Mouse (Mus musculus) neural tube, embryonic 15.5 days (tissue): ENCODE measurements at regions not wholly inside any gene's neighbourhood (a gene's known extent, or its start where the extent isn't known, plus 50 kb on each side); places are given as distances from the start of the nearest gene placed in this dataset.
"Not testable (repeated sequence)": the region's sequence is repeated elsewhere in the genome, so short reads cannot be mapped to it uniquely, and the experiment has no call there.

ENCODE experiments used
- ATAC-seq: fragments of 200-750 bp; cut with Nextera tagmentation; 2 replicates; pipeline ENCODE4 v1.8.0; 2017; ENCODE audit warnings: mild to moderate bottlenecking, moderate TSS enrichment, moderate library complexity; ENCODE audit not compliant: low FRiP score
- H3K27ac ChIP-seq: fragments of 300-500 bp; sonication (generic); replicated peaks from 2 replicates; pipeline ENCODE4 v1.5.1; 2015; ENCODE audit warnings: mild to moderate bottlenecking, inconsistent platforms
- H3K27me3 ChIP-seq: fragments of 300-500 bp; sonication (generic); replicated peaks from 2 replicates; pipeline ENCODE4 v1.6.1; 2015; ENCODE audit warnings: inconsistent platforms
- H3K36me3 ChIP-seq: fragments of 300-500 bp; sonication (generic); 2 replicates; pipeline ENCODE4 v1.6.1; 2015; ENCODE audit warnings: inconsistent platforms
- H3K4me1 ChIP-seq: fragments of 300-500 bp; sonication (generic); 2 replicates; pipeline ENCODE4 v1.6.1; 2015; ENCODE audit warnings: inconsistent platforms
- H3K4me2 ChIP-seq: fragments of 300-500 bp; sonication (generic); 2 replicates; pipeline ENCODE4 v1.6.1; 2015; ENCODE audit warnings: inconsistent platforms, mild to moderate bottlenecking, moderate library complexity
- H3K4me3 ChIP-seq: fragments of 300-500 bp; sonication (generic); replicated peaks from 2 replicates; pipeline ENCODE4 v1.5.1; 2015; ENCODE audit warnings: mild to moderate bottlenecking, inconsistent platforms
- H3K9ac ChIP-seq: fragments of 300-500 bp; sonication (generic); replicated peaks from 2 replicates; pipeline ENCODE4 v1.6.1; 2015; ENCODE audit warnings: mild to moderate bottlenecking, inconsistent platforms
- H3K9me3 ChIP-seq: fragments of 300-500 bp; sonication (generic); replicated peaks from 2 replicates; pipeline ENCODE4 v1.6.1; 2016; ENCODE audit warnings: inconsistent platforms
- WGBS: fragments of 180-500 bp; shearing (Covaris S2); methylation state at CpG from one replicate; pipeline ENCODE4 v1.1.7; 2015; ENCODE audit warnings: mixed read lengths; 5-methylcytosine and 5-hydroxymethylcytosine counted together

DNA sequence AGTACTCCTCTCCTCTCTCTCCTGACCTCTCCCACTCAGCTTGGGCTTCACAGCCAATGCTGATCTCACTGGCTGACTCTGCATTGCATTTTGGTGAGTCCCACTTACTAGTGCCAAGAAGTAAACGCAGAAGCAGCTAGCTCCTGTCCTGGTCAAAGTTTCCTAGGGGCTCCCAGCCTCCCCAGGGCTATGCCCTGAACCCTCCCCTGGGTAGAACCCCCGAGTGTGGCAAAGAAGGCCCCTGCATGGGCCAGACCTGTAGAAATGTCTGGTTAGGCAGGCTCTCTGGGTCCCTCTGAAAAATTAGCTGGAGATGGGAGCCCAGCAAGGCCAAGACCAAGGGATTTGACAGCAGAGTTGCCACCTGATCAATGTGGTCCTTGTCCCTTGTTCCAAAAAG is 454.3 kb downstream of the Gm10330 start:
- H3K4me3 ChIP-seq, H3K27me3 ChIP-seq, H3K4me2 ChIP-seq, H3K36me3 ChIP-seq, H3K4me1 ChIP-seq, ATAC-seq, H3K27ac ChIP-seq, H3K9ac ChIP-seq, H3K9me3 ChIP-seq: not testable (repeated sequence)
- 31% methylated on average over 2 of the region's 2 CpGs for WGBS

- 1% methylated on average over 24 of the region's 38 CpGs for WGBS
- Histone ChIP-seq H3K4me3 (peak overlapping the region; percentile 38), H3K4me2 (peak overlapping the region; percentile 46)
- peak; percentile 87 for ATAC-seq
- H3K36me3 ChIP-seq, H3K9me3 ChIP-seq, H3K27me3 ChIP-seq, H3K9ac ChIP-seq, H3K27ac ChIP-seq, H3K4me1 ChIP-seq: not testable (repeated sequence)
Measured at GRCm38 (mm10) chr12:23315186-23315585, 464.9 kb downstream of the Gm10330 start.
